Mouse (Mus musculus): Measurements from ENCODE around the gene Ntng2. TPM values are rescaled to one million over a fixed set of nuclear protein-coding genes. Genes with fewer than 3 reads are reported as not detected.

Gene Ntng2
- polyA plus RNA-seq, 1 experiment = 51.7 TPM

DNA sequence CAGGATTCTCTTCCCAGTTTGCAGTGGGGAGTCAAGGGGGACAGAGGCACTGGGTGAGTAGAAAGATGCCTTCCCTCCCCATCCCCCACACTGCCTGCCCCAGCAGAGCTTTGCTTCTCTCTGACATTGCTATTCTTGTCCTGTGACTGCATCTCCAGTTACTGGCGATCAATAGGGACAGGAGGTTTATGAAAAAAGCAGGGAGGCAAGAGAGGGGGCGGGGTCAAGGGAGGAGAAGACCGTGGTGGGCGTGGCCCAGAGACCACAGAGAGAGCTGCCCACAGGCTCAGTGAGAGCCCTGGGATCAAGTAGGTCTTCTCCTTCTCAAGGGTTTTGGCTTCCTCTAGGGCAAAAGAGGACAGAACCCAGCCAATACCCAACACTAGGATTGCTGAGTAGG is 30.5 kb downstream of the Ntng2 start:
- no peak overlapping the region for H3K4me3 ChIP-seq (ENCODE audit: insufficient read depth, low read length)
- no peak for TF ChIP-seq CTCF (IDR thresholded peaks at IDR 0.05; ENCODE audit: extremely low read depth, insufficient read depth, low read length)
- no peak for TF ChIP-seq POLR2A (IDR thresholded peaks at IDR 0.05; ENCODE audit: extremely low read depth, insufficient read depth, low read length)
- no peak overlapping the region for H3K27ac ChIP-seq (ENCODE audit: insufficient read depth, low read length)
- peaks cover 3% of the 10 kb centered on the region for H3K4me1 ChIP-seq (ENCODE audit: control insufficient read depth, insufficient read depth, low read length)

DNA sequence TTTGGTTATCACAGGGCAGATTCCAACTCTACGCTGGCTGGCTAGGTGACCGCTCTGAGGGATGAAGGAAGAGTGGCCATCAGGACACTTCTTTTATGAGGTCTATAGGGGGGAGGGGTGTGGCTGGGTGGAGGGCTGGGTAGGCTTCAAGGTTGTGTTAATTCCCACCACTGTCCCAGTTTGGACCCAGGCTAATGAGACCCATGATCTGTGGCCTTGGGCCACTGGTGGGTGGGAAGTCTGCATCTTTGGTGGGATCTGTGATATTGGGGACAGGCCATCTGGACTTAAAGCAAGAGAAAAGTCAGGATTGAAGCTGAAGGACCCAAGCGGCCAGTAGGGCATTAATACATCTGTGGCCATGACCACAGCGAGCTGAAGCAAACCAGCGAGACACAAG is 34.0 kb downstream of the Ntng2 start:
- peaks cover 3% of the 10 kb centered on the region for H3K4me1 ChIP-seq (ENCODE audit: control insufficient read depth, insufficient read depth, low read length)
- no peak overlapping the region for H3K27ac ChIP-seq (ENCODE audit: insufficient read depth, low read length)
- no peak for TF ChIP-seq CTCF (IDR thresholded peaks at IDR 0.05; ENCODE audit: extremely low read depth, insufficient read depth, low read length)
- TF ChIP-seq POLR2A (IDR thresholded peaks at IDR 0.05; ENCODE audit: extremely low read depth, insufficient read depth, low read length) = no peak
- no peak overlapping the region for H3K4me3 ChIP-seq (ENCODE audit: insufficient read depth, low read length)

DNA sequence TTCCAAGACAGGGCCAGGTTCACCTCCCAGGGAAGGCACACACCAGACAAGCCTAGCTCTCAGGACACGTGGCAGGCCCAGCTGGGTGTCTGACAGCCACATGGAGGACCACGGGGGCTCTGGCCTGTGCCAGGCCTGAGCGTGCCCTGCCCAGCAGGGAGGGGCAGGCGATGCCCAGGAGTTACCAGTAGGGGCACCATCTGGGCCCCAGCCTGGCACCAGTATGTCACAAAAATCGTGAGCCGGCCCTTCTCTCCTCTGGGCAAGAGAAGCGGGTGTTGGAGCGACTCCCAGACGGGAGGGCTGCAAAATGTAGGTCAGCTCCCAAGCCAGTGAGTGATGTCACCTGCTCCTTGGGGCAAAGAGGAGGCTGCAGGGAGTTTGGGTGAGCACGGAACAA is 34.9 kb downstream of the Ntng2 start:
- H3K4me1 ChIP-seq (ENCODE audit: control insufficient read depth, insufficient read depth, low read length) = peaks cover 3% of the 10 kb centered on the region
- TF ChIP-seq POLR2A (IDR thresholded peaks at IDR 0.05; ENCODE audit: extremely low read depth, insufficient read depth, low read length) = no peak
- no peak for TF ChIP-seq CTCF (IDR thresholded peaks at IDR 0.05; ENCODE audit: extremely low read depth, insufficient read depth, low read length)
- H3K4me3 ChIP-seq (ENCODE audit: insufficient read depth, low read length) = no peak overlapping the region
- H3K27ac ChIP-seq (ENCODE audit: insufficient read depth, low read length) = no peak overlapping the region

DNA sequence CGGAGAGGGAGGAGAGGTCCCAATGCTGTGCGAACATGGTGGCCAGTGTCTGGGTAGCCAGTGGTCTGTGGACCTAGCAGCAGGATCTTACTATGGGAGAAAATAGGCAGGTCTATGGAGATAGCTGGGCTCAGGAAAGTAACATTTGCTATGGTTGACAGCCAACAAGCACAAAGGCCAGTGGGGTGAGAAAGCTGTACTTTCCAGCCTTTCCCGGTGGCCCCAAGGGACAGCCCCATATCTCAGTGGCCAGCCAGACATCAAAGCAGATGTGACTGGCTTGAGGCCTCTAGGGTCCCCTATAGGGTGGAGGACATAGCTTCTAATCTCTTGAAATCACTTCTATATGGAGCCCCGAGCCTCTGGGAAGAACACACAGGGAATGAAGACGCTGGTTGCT is 35.8 kb downstream of the Ntng2 start:
- no peak for TF ChIP-seq CTCF (IDR thresholded peaks at IDR 0.05; ENCODE audit: extremely low read depth, insufficient read depth, low read length)
- TF ChIP-seq POLR2A (IDR thresholded peaks at IDR 0.05; ENCODE audit: extremely low read depth, insufficient read depth, low read length) = no peak
- Histone ChIP-seq H3K4me1 (ENCODE audit: control insufficient read depth, insufficient read depth, low read length) (peaks cover 3% of the 10 kb centered on the region), H3K27ac (ENCODE audit: insufficient read depth, low read length) (no peak overlapping the region), H3K4me3 (ENCODE audit: insufficient read depth, low read length) (no peak overlapping the region)

DNA sequence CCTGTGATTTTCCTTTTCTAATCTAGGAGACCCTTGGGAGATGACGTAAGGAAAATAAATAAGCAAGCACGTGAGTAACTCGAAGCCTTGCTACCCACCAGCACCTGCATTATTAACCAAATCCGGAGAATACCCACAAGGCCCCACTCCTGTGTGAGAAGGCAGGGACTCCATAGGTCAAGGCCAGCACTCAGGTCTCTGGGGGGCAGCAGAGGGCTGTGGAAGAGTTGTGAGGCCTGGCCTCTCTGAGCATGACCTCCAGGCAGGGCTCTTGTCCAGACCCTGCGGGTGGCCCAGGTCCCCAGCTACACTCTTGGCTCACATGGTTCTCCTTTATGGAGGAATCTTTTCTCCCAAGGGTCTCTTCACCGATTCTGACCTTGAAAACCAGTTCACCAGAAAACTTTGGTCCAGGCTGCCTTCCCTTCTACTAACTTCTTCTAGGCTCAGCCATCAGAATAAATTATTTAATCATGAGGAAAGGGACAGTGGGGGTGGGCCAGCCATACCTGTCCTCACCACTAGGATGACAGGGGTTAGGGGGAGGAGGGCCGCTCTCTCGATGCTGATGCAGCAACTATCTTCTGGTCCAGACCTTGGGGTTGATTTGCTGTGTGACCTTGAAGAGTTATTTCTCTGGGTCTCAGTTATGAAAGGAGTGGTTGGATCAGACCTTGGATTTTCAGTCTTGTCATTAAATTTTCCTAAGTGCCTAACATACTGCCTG is 36.4 kb downstream of the Ntng2 start:
- Histone ChIP-seq H3K4me3 (ENCODE audit: insufficient read depth, low read length) (no peak overlapping the region), H3K27ac (ENCODE audit: insufficient read depth, low read length) (no peak overlapping the region), H3K4me1 (ENCODE audit: control insufficient read depth, insufficient read depth, low read length) (peaks cover 3% of the 10 kb centered on the region)
- TF ChIP-seq POLR2A (IDR thresholded peaks at IDR 0.05; ENCODE audit: extremely low read depth, insufficient read depth, low read length) = no peak
- peak; percentile 51 for TF ChIP-seq CTCF (IDR thresholded peaks at IDR 0.05; ENCODE audit: extremely low read depth, insufficient read depth, low read length)

DNA sequence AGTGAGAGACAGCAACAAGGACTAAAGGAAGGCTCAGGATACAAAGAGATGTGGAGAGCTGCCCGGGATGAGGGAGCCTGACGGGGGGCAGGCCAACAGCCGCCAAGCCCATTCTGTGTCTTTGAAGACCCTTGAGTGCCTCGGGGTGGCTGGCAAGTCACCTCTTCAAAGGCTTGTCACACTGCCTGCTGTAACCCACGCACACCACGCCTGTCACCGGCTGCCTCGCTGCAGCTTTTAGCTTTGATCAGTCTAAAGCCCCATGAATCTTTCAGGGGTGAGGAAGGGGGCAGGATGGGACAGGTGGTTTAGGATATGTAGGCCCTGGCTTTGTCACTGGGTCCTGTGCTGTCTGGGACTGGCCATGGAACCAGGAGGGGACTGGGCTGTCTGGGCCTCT is 46.6 kb downstream of the Ntng2 start:
- Histone ChIP-seq H3K4me1 (ENCODE audit: control insufficient read depth, insufficient read depth, low read length) (no peaks in the 10 kb centered on the region), H3K27ac (ENCODE audit: insufficient read depth, low read length) (no peak overlapping the region), H3K4me3 (ENCODE audit: insufficient read depth, low read length) (no peak overlapping the region)
- TF ChIP-seq POLR2A (IDR thresholded peaks at IDR 0.05; ENCODE audit: extremely low read depth, insufficient read depth, low read length) (no peak), CTCF (IDR thresholded peaks at IDR 0.05; ENCODE audit: extremely low read depth, insufficient read depth, low read length) (no peak)

DNA sequence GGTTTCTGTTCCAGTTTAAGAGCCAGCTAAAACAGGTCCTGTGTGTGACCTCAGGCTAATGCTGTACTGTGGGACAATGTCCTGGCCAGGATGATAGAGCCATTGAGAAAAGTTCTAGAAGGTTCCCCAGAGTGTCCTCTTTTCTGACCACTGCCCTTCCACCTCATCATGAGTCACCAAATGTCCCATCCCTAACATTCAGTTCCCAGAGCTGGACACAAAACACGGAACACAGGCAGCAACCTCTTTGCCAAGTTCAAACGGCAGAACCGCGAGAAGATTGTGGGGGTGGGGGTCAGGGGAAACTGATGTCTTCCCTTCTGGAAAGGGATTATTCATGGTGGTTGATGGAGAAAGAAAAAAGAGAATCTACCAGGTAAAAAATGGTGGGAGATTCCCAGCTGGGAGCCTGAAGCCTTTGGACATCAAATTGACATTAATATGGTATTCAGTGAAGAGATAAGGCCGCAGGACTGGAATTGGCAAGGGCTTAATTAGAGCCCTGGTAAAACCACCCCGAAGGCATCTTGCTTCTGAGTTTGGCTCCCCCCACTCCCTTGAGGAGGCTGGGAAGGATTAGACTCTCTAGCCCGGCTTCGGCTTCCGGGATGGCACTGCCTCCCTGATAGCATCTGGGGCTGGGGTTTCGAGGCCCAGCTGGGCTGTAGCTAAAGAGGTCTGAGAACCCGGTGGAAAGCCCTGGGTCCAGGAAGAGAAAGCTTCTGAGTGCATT is 51.4 kb downstream of the Ntng2 start:
- Histone ChIP-seq H3K4me3 (ENCODE audit: insufficient read depth, low read length) (no peak overlapping the region), H3K27ac (ENCODE audit: insufficient read depth, low read length) (no peak overlapping the region), H3K4me1 (ENCODE audit: control insufficient read depth, insufficient read depth, low read length) (no peaks in the 10 kb centered on the region)
- no peak for TF ChIP-seq POLR2A (IDR thresholded peaks at IDR 0.05; ENCODE audit: extremely low read depth, insufficient read depth, low read length)
- TF ChIP-seq CTCF (IDR thresholded peaks at IDR 0.05; ENCODE audit: extremely low read depth, insufficient read depth, low read length) = no peak

DNA sequence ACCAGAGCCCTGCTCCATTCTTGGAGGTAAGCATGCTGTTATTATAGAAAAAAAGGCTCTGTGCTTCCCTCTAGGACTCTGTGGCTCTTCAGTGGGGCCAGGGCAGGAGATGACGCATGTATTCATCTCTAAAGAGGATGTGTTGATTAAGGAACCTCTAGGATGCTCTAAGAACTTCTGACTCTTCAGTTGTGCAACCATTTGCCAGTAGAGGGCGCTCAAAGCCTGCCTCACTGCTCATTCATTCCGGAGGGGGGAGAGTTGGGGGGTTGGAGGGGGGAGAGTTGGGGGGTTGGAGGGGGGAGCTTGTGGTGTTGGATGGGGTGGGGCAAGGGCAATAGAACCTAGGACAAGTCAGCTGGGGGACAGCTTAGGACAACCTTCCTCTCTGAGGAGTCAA is 52.9 kb downstream of the Ntng2 start:
- H3K4me3 ChIP-seq (ENCODE audit: insufficient read depth, low read length) = no peak overlapping the region
- no peak for TF ChIP-seq POLR2A (IDR thresholded peaks at IDR 0.05; ENCODE audit: extremely low read depth, insufficient read depth, low read length)
- peak; percentile 77 for TF ChIP-seq CTCF (IDR thresholded peaks at IDR 0.05; ENCODE audit: extremely low read depth, insufficient read depth, low read length)
- no peak overlapping the region for H3K27ac ChIP-seq (ENCODE audit: insufficient read depth, low read length)
- H3K4me1 ChIP-seq (ENCODE audit: control insufficient read depth, insufficient read depth, low read length) = no peaks in the 10 kb centered on the region

DNA sequence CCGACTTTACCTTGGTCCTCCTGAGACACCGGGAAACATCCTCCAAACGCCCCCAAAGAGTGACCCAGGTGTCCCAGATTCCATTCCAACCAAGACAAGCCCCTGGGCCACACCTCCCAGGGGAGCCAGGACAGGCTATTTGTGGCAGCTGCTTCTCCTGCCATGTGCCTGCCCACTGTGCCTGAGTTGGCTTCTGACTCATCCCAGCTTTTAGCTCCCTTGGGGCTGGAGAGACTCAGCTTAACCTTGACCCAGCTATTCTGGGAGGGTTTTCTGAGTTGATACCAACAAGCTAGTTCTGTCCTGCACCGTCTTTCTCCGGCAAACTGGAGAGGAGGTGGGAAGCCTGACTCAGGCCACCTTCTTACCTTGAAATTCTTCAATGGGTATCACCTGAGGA is 54.4 kb downstream of the Ntng2 start:
- TF ChIP-seq CTCF (IDR thresholded peaks at IDR 0.05; ENCODE audit: extremely low read depth, insufficient read depth, low read length) (no peak), POLR2A (IDR thresholded peaks at IDR 0.05; ENCODE audit: extremely low read depth, insufficient read depth, low read length) (no peak)
- no peak overlapping the region for H3K27ac ChIP-seq (ENCODE audit: insufficient read depth, low read length)
- no peaks in the 10 kb centered on the region for H3K4me1 ChIP-seq (ENCODE audit: control insufficient read depth, insufficient read depth, low read length)
- H3K4me3 ChIP-seq (ENCODE audit: insufficient read depth, low read length) = no peak overlapping the region

DNA sequence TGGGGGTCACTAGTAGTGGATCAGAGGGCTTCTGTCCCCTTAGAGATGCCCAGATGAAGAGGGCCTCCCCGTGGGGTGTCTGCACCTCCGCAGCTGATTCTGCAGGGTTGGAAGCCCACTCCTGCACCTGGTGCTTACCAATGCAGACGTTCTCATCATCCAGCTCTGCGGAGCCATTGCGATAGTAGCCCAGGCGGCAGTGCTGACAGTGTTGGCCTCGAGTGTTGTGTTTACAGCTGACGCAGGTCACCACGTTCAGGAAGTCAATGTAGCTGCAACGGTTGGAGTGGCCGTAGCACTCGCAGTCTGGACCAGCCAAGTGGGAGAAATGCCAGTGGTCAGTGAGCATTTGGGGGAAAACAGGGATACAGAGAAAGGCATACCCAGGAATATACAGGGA is 56.0 kb downstream of the Ntng2 start:
- 0 out of 2 replicates have a peak, but pooled peaks cover 1% of the 10 kb centered on the region for H3K4me1 ChIP-seq (ENCODE audit: control insufficient read depth, insufficient read depth, low read length)
- TF ChIP-seq CTCF (IDR thresholded peaks at IDR 0.05; ENCODE audit: extremely low read depth, insufficient read depth, low read length) (no peak), POLR2A (IDR thresholded peaks at IDR 0.05; ENCODE audit: extremely low read depth, insufficient read depth, low read length) (no peak)
- no peak overlapping the region for H3K27ac ChIP-seq (ENCODE audit: insufficient read depth, low read length)
- no peak overlapping the region for H3K4me3 ChIP-seq (ENCODE audit: insufficient read depth, low read length)

Data from cortical plate, adult 2 months (tissue).